Mouse (Mus musculus): ENCODE data around the gene Gm6904.

- TF ChIP-seq POLR2A (IDR thresholded peaks at IDR 0.05; ENCODE audit: extremely low read depth, insufficient read depth, low read length) (no peak), CTCF (IDR thresholded peaks at IDR 0.05; ENCODE audit: low read depth, low read length) (no peak)
Observed at GRCm38 (mm10) chr14:59233635-59234034, 26.4 kb downstream of the Gm6904 start.

Measured in liver, adult 2 months (tissue).